Mouse (Mus musculus): ENCODE data around the gene Tubgcp5.
A peak's percentile ranks its signal among the peaks of the same experiment; 100 is the strongest.
"Not testable (repeated sequence)": the region's sequence is repeated elsewhere in the genome, so short reads cannot be mapped to it uniquely, and the experiment has no call there.

The Tubgcp5 gene

DNA sequence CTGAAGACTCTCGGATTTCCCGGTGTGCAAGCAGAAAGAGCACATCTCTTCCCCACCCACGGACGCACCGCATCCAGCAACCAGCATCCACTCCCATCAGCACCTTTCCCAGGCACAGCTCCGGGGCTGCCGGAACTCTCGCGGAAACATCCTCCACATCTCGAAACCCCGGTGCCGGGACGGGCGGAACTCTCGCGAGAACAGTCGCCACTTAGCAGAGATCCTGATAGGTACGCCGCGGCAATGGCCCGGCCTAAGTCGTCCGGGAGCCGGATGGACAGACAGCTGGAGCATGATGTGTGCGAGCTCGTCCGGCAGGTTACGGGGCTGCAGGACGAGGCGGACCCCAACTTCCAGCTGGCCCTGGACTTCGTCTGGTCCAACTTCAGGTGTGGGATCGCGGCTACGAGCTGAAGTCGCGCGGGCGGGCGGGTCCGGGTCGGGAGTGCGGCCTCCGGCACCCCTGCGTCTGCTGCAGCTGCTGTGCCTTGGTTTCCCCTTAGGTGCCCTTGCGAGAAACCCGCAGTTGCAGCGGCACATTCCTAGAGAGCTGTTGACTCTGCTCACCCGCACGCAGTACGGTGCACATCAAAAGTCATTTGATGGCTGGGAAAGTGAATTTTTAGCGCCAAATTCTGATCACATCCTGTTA is at the start of gene Tubgcp5:
Tubgcp5 (plus strand) TSS at position 203 of the 652 bp plus-strand sequence.
- DNase-seq (ENCODE audit: low read depth): peak; percentile 92

DNA sequence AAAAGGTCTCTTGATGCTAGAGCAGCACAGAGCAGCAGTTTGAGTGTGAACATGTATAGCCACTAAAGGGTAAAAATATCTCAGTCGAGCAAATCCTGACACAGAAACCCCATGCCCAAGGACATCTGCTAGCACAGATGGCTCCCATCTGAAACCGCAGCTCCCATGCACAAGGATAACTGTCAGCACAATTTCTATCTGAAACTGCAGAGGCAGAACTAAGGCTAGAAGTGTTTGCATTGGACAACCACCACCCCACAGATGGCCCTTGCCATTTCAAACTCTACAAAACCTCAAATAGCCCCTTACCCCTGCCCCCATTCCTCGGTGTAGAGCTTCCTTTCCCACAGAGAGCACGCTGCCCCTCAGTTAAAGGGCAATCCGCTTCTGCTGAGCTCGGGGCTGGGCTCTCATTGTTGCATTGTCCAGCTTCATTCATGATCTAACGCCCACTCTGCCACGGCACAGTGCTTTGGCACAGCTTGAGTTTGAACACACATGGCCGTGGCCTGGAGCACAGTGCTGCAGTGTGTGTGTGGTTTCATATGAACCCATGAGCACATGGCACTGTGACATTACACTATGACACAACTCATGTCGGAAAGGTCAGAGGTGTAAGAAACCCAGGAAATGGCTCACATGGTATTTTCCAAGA is 49.3 kb upstream of the Tubgcp5 start:
- DNase-seq (ENCODE audit: low read depth): no peak

DNA sequence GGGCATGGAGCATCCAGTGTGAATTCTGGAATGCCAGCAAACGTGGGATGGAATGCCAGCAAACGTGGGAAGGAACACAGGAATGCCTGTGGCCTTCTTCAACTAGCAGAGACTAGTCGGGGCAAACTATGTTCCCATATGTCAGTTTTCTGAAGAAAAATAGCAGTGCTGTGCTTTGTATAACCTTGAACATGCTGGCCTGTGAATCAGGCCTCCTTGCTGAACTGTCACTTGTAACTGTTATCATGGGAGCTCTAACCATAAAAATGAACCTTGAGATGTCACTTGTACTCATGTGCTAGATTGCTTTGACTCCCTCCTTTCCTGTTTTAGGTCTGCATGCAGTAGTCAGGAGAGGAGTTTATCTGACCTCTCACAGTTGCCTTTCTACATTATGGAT is 43.1 kb upstream of the Tubgcp5 start:
- no peak for DNase-seq (ENCODE audit: low read depth)

DNA sequence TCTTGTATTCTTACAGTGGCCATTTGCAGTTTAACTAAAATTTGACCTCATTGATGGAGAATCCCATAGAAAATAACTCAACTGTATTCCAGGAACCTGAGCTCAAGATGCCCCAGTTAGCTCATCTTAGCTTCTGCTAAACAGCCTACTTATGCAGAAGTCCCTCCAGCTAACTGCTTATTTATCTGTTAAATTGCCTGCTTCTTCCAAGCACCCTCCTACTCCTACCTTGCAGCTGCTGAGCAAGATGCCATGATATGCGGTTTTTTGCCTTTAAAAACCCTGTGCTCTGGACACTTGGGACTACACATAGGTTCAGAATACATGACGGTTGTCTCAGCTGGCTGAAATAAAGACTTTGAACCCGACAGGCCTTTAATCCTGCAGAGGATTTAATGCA is 34.6 kb upstream of the Tubgcp5 start:
- no peak for DNase-seq (ENCODE audit: low read depth)

DNA sequence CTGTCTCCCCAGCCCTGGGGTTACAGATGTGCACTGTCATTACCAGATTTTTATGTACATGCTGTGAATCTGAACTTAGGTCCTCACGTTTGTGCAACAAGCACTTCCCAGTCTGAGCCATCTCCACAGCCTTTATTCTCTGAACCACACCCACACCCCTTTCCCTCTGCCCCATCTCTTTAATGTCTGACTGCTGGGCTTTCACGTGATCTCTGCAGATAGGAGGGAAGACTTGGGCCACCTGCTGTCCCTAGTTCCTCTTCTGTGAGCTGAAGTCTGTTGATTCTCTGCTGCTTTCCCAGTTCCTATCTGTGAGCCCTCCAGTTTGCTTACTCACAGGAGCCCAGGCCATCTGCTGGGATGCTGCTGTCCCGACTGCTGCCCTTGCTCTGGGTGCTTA is 26.0 kb upstream of the Tubgcp5 start, which contains the start of gene Siglech:
Siglech (plus strand) TSS at position 253 of the 400 bp plus-strand sequence.
- DNase-seq (ENCODE audit: low read depth): peak; percentile 13

DNA sequence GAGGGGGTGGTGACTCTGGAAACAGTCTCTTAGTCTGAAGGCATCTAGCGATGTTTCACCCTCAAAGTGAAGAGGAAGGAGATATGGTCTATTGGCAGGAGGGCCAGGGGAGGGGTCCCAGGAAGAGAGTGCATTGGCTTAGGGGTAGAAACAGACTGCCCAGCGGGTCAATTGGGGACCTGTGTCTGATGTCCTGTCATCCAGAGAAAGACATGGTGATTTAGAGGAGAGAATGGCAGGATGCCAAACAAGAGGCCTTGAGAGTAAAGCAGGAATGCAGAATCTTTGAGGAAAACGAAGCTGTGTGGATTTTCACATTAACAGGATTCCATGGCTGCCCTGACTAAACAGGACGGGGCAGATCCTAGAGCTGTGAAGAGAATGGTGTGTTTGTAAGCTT is 13.9 kb upstream of the Tubgcp5 start:
- no peak for DNase-seq (ENCODE audit: low read depth)

DNA sequence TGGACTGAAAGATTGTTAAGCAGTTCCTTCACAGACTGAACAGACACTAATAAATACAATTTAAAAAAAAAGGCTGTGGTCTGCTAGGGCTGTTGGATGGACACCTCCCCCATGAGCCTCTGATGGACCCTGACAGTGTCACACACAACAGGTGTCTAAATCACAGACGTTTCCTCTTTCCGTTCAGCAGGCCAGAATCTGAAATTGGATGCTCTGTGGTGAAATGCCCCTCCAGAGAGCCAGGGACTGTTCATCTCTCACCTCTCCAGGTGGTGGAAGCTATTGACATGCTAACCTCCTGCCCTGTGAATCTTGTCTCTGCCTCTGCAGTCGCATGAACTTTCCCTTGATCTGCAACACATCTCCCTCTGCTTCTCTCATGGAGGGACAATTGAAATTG is 11.5 kb upstream of the Tubgcp5 start:
- DNase-seq (ENCODE audit: low read depth): no peak

DNA sequence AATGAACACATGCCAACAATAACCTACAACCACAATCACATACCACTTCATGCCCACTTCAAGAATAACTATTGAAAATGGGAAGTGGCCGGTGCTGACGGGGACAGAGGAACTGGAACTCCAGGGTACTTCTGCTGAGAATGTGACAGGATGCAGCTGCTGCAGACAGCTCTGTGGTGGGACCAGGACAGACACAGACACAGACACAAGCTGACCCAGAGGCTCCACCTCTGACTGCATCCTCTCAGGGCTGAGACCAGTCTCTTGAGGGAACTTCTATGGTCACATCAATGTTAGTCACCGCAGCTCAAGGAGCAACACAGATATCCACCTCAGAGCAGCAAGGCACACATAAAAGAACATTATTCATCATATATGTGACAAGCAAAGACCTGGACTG is 9.4 kb upstream of the Tubgcp5 start:
- peak; percentile 28 for DNase-seq (ENCODE audit: low read depth)

DNA sequence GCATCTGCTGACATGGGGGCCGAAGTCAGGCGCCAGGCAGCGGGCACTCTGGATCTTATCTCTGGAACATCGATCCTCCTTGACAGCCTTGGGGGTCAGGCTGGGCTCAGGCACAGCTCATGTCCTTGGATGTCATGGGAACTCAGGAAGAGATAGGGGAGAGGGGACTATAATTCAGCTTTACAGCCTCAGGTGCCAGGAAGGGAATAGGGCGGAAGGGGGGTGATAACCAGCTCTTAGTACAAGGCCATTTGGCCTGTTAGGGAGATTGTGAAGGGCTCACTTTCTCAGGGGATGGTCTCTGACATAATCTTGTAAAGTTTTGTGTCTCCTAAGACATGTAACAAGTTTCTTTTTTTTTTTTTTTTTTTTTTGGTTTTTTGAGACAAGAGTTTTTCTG is 3.4 kb upstream of the Tubgcp5 start:
- not testable (repeated sequence) for DNase-seq (ENCODE audit: low read depth)

DNA sequence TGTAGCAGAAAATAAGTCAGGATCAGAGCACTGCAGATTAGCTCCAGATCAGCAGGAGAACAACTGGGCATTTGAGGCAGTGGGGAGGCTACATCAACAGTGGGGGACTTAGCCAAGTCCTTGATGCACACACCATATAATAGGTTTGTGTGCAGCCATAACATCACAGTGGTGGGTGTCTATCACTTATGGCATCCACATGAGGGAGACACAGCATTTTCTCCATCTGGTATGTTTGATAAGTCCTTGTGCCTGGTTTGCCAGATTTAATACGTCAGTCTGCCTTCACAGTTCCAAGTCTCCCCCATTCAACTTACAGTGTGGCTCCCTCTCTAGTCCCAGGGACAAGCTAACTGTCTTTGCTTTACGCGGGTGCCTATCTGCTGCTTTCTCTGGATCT is 1.7 kb upstream of the Tubgcp5 start:
- DNase-seq (ENCODE audit: low read depth): no peak

DNA sequence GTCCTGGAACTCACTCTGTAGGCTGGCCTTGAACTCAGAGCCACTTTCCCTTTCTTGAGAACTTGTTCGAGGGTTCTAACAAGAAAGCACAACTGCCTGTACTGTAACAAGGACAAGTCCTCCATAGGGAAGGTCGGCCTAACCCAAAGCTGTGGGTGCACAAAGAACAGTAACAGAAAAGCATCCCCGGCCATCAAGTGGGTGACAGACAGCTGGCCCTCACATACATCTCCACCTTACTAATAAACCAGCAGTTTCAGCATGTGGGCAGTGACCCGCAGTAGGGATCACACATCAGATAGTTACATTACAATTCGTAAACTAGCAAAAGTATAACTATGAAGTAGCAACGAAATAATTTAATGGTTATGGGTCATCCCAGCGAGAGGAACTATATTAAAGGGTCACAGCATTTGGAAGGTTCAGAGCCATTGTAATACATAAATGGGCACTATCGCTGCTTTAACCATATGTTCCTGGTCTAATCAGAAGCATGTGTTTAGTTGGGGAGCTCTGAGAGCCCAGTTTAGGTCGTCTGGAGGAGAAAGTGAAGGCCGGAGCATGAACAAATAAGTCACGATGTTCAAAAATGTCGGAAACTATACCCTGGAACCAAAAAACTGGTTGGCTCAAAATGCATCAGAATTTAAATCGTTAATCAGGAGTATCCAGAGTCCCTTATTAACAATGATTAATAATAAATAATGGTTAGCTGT is 560 bp upstream of the Tubgcp5 start:
- no peak for DNase-seq (ENCODE audit: low read depth)

DNA sequence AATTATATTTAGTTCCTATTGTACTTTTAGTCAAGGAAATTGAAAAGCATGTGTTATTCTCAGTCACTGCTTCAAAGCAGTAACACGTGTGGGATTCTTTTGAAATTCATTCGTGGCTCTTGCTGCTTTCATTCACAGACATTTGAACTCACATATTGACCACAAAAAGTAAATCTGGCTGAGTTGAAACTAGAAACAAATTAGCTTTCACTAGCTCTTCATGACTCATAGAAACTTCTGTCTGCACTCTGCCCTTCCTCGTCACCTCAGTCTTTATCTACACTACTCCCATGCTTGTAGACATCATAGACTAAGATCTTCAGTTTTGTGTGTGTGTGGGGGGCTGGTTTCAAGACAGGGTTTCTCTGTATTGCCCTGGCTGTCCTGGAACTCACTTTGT is 6.0 kb downstream of the Tubgcp5 start:
- DNase-seq (ENCODE audit: low read depth): no peak

DNA sequence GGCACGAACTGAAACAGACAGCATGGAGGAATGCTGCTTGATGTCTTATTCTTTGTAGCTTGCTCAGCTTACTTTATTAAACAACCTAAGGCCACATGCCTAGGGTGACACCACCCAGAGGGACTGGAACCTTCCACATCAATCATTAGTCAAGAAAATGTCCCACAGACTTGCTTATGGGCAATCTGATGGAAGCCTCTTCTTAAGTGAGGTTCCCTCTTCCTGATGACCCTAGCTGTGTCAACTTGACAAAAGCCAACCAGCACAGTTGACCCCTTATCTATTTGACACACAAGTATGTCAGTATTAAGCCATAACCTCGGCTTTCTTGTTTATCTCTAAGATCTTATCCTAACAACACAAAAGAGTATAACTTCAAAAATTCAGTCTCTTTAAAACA is 16.0 kb downstream of the Tubgcp5 start:
- no peak for DNase-seq (ENCODE audit: low read depth)

DNA sequence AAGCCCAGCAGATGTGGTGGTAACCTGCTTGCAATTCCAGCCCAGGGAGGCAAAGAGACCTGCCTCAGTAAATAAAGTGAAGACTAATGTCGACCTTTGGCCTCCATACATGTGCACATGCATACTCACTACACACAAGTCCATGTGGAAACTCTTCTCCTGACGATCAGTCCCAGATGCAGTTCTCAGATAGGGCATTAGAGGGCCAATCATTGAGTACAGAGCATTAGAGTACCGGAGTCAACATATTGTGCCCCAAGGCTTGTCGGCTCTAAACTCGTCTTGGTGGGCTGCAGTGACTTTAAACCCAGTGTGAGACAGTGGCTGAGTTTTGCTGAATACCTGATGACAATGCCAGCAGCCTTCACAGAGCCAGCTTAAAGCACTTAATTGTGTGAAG is 30.5 kb downstream of the Tubgcp5 start:
- no peak for DNase-seq (ENCODE audit: low read depth)

DNA sequence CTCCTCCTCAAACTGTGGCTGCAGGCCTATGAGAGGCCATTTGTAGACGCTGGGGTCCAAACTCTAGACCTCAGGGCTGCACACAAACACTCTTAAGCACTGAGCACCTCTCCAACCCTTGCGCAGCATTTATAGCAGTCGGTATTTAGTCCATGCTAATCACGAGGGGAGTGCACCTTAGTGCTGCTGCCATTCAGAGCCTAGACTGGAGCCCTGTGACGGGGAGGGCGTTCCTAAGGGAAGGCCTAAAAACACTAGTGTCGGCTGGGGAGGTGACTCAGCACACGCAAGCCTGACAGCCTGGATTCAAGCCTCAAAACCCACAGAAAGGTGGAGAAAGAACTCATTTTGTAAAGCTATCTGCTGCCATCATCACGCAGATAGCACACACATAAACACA is 33.6 kb downstream of the Tubgcp5 start:
- no peak for DNase-seq (ENCODE audit: low read depth)

DNA sequence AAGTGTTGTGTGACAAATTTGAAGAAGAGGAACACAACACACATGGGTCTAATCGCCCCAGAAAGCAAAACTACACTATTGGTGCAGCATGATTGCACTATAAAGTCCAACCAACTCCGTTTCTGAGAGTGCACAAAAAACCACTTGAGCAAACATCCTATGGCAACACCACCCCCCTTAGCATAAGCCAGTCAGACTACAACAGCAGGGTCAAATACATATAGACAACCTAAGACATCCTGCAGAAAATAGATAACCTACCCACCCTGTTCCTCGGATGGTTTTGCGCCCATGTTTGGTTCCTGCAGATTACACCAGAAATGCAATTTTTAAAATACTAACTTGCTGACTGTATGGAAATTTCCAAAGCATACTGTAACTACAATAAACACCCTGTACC is 42.9 kb downstream of the Tubgcp5 start:
- DNase-seq (ENCODE audit: low read depth): no peak

DNA sequence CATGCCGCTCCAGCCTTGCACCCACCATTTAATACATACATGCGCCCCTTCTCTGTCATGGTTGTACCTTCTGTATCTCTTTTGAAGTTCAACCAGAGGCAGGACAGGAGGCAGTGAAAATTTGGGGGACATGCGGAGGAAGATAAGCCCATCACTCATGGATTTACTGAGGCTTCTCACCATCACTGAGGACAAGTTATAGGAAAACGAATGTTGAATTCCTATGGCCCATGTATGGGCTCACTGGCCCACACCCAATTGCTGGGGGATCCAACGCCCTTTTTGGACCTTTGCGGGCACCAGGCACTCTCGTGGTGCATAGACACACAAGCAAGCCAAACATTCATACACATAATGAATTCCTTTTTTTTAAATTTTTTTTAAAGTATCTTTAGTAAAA is 47.5 kb downstream of the Tubgcp5 start, which contains the start of gene Cyfip1:
Cyfip1 (plus strand) TSS at position 301 of the 400 bp plus-strand sequence.
- no peak for DNase-seq (ENCODE audit: low read depth)

DNA sequence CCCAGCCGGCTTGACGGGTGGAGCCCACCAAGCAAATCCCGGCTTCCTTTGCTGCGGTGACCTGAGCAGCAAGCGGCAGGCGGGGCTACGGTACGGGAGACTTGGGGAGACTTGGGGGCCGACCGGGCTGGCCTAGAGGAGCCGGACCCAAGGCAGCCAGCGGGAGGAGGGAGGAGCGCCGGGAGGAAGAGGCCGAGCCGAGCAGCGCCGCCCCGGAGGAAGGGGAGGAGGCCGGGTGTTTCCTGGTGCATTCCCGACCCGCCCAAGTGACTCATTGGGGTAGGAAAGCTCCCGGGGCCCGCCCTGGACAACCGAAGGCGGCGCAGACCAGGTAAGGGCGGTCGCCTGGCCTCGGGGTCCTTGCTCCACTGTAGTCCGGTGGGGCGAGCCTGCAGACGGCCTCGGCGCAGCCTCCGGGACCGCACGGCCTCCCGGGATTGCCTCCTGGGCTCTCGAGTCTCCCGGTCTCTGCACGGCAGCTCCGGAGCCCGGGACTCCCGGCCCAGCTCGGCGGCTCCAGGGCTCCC is 48.1 kb downstream of the Tubgcp5 start:
- DNase-seq (ENCODE audit: low read depth): peak; percentile 65

DNA sequence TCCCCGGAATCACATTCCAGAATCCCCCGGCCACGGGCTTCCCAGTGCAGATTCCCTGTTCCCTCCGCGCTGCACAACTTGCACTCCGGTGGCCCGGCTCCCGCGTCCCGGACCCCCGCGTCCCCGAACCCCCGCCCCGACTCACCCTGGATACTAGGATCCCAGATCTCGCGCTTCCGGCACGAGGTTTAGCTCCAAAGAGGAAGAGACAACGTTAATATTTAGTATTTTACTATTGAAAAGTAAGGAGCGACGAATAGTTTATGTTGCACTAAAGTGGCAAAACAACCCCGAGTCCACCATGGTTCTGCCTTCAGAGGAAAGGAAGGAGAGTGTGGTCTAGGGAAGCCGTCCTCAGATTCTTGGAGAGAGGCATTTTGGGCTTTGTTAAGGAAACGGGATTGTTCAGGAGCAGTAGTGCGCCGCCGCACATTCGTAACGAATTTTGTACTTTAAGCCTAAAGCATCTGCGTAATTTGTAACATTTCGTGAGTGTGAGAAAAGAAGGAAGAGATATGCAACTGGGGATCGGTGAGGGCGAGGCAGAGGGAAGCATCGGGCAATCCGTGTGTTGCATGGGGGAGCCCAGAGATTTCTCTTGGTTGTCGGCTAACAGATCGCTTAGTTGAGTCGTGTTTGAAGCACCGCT is 48.7 kb downstream of the Tubgcp5 start:
- DNase-seq (ENCODE audit: low read depth): no peak

DNA sequence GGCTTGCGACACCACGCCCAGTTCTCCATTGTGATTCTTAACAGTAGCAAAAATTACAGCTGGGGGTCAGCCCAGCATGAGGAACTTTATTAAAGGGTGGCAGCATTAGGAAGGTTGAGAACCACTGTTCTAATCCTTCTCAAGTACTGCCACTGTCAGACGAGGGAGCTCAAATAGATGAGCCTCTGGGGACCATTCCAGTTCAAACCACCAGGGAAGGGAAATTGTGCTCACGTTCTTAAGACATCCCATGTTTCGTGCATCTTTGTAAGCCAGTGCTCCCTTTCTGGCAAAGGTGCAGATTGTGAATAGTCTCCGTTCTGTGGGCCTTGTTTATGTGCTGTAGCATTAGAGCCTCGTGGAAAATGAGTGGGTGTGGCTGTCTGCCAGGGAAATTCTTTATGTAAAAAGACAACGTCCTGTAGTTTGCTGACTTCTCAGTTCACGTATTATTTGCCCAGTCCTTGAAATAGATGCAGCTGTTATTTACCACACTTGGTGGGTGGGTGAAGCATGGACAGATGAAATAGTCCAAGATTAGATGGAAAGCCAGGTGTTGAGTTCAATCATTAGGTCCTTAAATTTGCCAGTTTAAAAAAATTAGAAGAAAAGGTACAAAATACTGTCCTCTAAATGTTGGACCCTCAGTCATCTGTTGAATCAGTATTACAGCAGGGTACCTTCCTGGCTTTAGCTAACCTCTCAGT is 52.8 kb downstream of the Tubgcp5 start:
- no peak for DNase-seq (ENCODE audit: low read depth)

DNA sequence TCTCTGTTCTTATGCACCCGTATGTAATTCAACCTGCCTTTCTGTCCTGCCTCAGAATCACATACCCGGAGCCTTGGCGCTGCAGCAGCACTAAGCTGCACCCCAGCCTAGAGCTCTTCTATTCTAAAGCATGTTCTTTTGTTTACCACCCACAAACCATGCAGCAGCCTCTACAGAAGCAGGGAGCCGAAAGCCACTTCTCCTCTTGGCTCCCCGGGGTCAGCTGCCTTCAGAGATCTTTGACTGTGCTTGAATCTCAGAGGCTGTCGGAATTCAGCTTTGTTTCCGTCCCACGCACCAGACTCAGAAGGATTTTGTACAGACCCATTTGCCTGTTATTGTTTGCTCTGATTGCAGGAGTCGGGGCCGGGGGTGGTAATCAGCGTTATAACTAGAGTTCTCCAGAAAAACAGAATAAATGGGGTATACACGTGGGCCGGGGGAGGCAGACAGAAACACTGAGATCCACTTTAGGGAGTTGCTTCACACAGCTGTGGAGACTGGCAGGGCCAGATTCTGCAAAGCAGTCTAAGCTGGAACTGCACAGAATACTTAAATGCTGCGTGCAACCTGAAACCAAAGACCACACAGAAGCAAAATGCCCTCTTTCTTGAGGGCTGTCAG is 56.1 kb downstream of the Tubgcp5 start:
- DNase-seq (ENCODE audit: low read depth): no peak

Measured in c-Kit-positive CD71-negative TER-119-negative erythroid progenitor cells, embryonic 14.5 days (primary cell).